Mouse (Mus musculus): ENCODE measurements around the gene Acad8. TPM values are rescaled to one million over a fixed set of nuclear protein-coding genes. Genes with fewer than 3 reads are reported as not detected.

The Acad8 gene
- total and polyA plus RNA-seq, 3 experiments: 13.7 to 24.7 (median 21.7) TPM

Other genes with a start within 250 kb of the Acad8 start
- gene Glb1l2, start 193.1 kb downstream of the Acad8 start, total RNA-seq (2012; rRNA removed): not detected in 2 replicates
- not detected in 2 replicates for gene Glb1l2, start 193.1 kb downstream of the Acad8 start, total RNA-seq (2014; rRNA removed)
- gene Glb1l2, start 193.1 kb downstream of the Acad8 start, polyA plus RNA-seq (2012; ENCODE audit: insufficient read length, low read depth): not detected in 2 replicates
- not detected in 2 replicates for gene Glb1l3, start 138.7 kb downstream of the Acad8 start, total RNA-seq (2012; rRNA removed)
- gene Glb1l3, start 138.7 kb downstream of the Acad8 start, total RNA-seq (2014; rRNA removed): not detected in 2 replicates
- not detected in 2 replicates for gene Glb1l3, start 138.7 kb downstream of the Acad8 start, polyA plus RNA-seq (2012; ENCODE audit: insufficient read length, low read depth)
- gene Gm1110, start 76.5 kb downstream of the Acad8 start, total RNA-seq (2012; rRNA removed): 5.1 and 10.6 TPM in 2 replicates
- gene Gm1110, start 76.5 kb downstream of the Acad8 start, total RNA-seq (2014; rRNA removed): 0.35 TPM in 1 of 2 replicates, not detected in the other
- gene Gm1110, start 76.5 kb downstream of the Acad8 start, polyA plus RNA-seq (2012; ENCODE audit: insufficient read length, low read depth): 0.27 TPM in 1 of 2 replicates, not detected in the other
- 150 and 176 TPM in 2 replicates for gene Thyn1, start 144 bp upstream of the Acad8 start, total RNA-seq (2012; rRNA removed)
- 203 and 230 TPM in 2 replicates for gene Thyn1, start 144 bp upstream of the Acad8 start, total RNA-seq (2014; rRNA removed)
- gene Thyn1, start 144 bp upstream of the Acad8 start, polyA plus RNA-seq (2012; ENCODE audit: insufficient read length, low read depth): 141 and 151 TPM in 2 replicates
- 30.5 and 33.8 TPM in 2 replicates for gene Vps26b, start 30.5 kb upstream of the Acad8 start, total RNA-seq (2012; rRNA removed)
- gene Vps26b, start 30.5 kb upstream of the Acad8 start, total RNA-seq (2014; rRNA removed): 21.0 and 22.3 TPM in 2 replicates
- 16.6 and 17.7 TPM in 2 replicates for gene Vps26b, start 30.5 kb upstream of the Acad8 start, polyA plus RNA-seq (2012; ENCODE audit: insufficient read length, low read depth)
- 32.2 and 33.7 TPM in 2 replicates for gene Ncapd3, start 30.6 kb upstream of the Acad8 start, total RNA-seq (2012; rRNA removed)
- 38.2 and 39.2 TPM in 2 replicates for gene Ncapd3, start 30.6 kb upstream of the Acad8 start, total RNA-seq (2014; rRNA removed)
- gene Ncapd3, start 30.6 kb upstream of the Acad8 start, polyA plus RNA-seq (2012; ENCODE audit: insufficient read length, low read depth): 23.5 and 29.9 TPM in 2 replicates
- 0.13 and 0.17 TPM in 2 replicates for gene Jam3, start 155.9 kb upstream of the Acad8 start, total RNA-seq (2012; rRNA removed)
- 0.57 and 0.72 TPM in 2 replicates for gene Jam3, start 155.9 kb upstream of the Acad8 start, total RNA-seq (2014; rRNA removed)
- 1.7 and 2.0 TPM in 2 replicates for gene Jam3, start 155.9 kb upstream of the Acad8 start, polyA plus RNA-seq (2012; ENCODE audit: insufficient read length, low read depth)